ENCODE assay signal across 24 mouse cellular contexts in the genomic region with DNA sequence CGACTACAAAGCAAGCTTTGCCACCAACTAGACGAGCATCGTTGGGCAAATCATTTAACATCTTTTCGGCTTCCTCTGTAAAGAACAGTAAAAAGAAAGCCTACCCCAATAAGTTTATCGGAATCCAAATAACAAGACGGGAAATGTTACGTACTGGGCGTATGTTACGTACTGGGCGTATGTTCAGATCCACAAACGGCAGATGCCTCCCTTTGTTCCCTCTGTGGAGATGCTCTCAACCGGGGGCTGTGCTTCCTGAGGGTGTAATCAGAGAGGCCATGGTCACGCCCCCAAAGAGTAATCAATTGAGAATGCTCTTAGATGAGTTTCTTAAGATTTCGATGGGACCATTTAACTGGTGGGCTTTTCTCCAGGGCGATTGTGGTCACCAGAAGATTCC. TPM values are rescaled to one million over a fixed set of nuclear protein-coding genes. Genes with fewer than 3 reads are reported as not detected.
DNase-seq lines count a peak whose midpoint lies in the region; ATAC-seq lines count a peak whose summit lies in the region.
"Had no signal": no experiment of that assay in that cellular context is flagged by ENCODE, and none has a peak within 500 bp of the region (broad histone marks: within the 10 kb centered on the region; RNA-seq: fewer than 3 reads in every experiment).

No protein-coding gene starts in this region.

- peaks cover 19% of the 10 kb centered on the region for H3K4me1 ChIP-seq in embryonic facial prominence, embryonic 13.5 days
- H3K4me1 ChIP-seq in embryonic facial prominence, embryonic 10.5 days: peaks cover 14% of the 10 kb centered on the region
- peaks cover 24% of the 10 kb centered on the region for H3K4me1 ChIP-seq in embryonic facial prominence, embryonic 15.5 days
- no peaks in the 10 kb centered on the region for H3K4me1 ChIP-seq in forebrain, embryonic 10.5 days
- H3K4me1 ChIP-seq: forebrain, embryonic 12.5 days had no signal

- no peak for DNase-seq in embryonic facial prominence, embryonic 10.5 days (ENCODE audit: low spot score)
- peak; percentile 46 for DNase-seq in ES-CJ7 (ENCODE audit: low read depth, low spot score)
- DNase-seq in ZHBTc4 (ENCODE audit: low read depth, low spot score): peak; percentile 84
- DNase-seq in gastrocnemius, postnatal 25 days: no peak
- no peak for DNase-seq in forebrain, embryonic 10.5 days (ENCODE audit: extremely low spot score, low spot score)
- DNase-seq: adrenal gland, adult 2 months; adrenal gland, postnatal 10 days; adrenal gland, postnatal 25 days; B cell, adult 2 months; cerebellum, adult 11 months; cerebellum, adult 18-20 months; cerebellum, adult 8-10 months; cerebellum, adult 9-11 months; cerebellum, postnatal 14 days had no signal

- ATAC-seq in embryonic facial prominence, embryonic 13.5 days (ENCODE audit: insufficient number of reproducible peaks, insufficient read depth, low FRiP score, low TSS enrichment, low read depth): no peak
- ATAC-seq in embryonic facial prominence, embryonic 15.5 days (ENCODE audit: insufficient number of reproducible peaks, low FRiP score, low TSS enrichment, low read depth): no peak
- ATAC-seq: CD4-positive, CD25-positive, alpha-beta regulatory T cell, adult 4 months; forebrain, embryonic 14.5 days; forebrain, embryonic 16.5 days had no signal

- H3K4me3 ChIP-seq in embryonic facial prominence, embryonic 13.5 days: no peak overlapping the region
- no peak overlapping the region for H3K4me3 ChIP-seq in embryonic facial prominence, embryonic 10.5 days
- H3K4me3 ChIP-seq in embryonic facial prominence, embryonic 15.5 days (replicated peaks): no peak overlapping the region
- no peak overlapping the region for H3K4me3 ChIP-seq in forebrain, embryonic 10.5 days
- H3K4me3 ChIP-seq: forebrain, embryonic 12.5 days had no signal

- peak overlapping the region; percentile 4; the same call in 1 of the 2 replicates for H3K27ac ChIP-seq in embryonic facial prominence, embryonic 13.5 days
- H3K27ac ChIP-seq in embryonic facial prominence, embryonic 10.5 days (replicated peaks): no peak overlapping the region
- peak overlapping the region; percentile 9; the same call in 1 of the 2 replicates for H3K27ac ChIP-seq in embryonic facial prominence, embryonic 15.5 days (replicated peaks)
- H3K27ac ChIP-seq in forebrain, embryonic 10.5 days: no peak overlapping the region
- H3K27ac ChIP-seq: forebrain, embryonic 12.5 days had no signal

- 70% methylated on average over 15 of the region's 15 CpGs for WGBS in embryonic facial prominence, embryonic 13.5 days
- 80% methylated on average over 15 of the region's 15 CpGs for WGBS in embryonic facial prominence, embryonic 10.5 days
- 71% methylated on average over 15 of the region's 15 CpGs for WGBS in embryonic facial prominence, embryonic 15.5 days
- WGBS in forebrain, embryonic 10.5 days: 82% methylated on average over 15 of the region's 15 CpGs

- H3K9ac ChIP-seq in embryonic facial prominence, embryonic 13.5 days: no peak overlapping the region
- no peak overlapping the region for H3K9ac ChIP-seq in embryonic facial prominence, embryonic 15.5 days
- H3K9ac ChIP-seq: forebrain, embryonic 12.5 days had no signal

- no peaks in the 10 kb centered on the region for H3K9me3 ChIP-seq in embryonic facial prominence, embryonic 13.5 days
- no peaks in the 10 kb centered on the region for H3K9me3 ChIP-seq in embryonic facial prominence, embryonic 10.5 days
- no peaks in the 10 kb centered on the region for H3K9me3 ChIP-seq in embryonic facial prominence, embryonic 15.5 days (replicated peaks)
- H3K9me3 ChIP-seq in forebrain, embryonic 10.5 days: no peaks in the 10 kb centered on the region
- H3K9me3 ChIP-seq: forebrain, embryonic 12.5 days had no signal

- H3K36me3 ChIP-seq in embryonic facial prominence, embryonic 13.5 days: peaks cover 9% of the 10 kb centered on the region; the same call in 1 of the 2 replicates
- no peaks in the 10 kb centered on the region for H3K36me3 ChIP-seq in embryonic facial prominence, embryonic 10.5 days (replicated peaks)
- no peaks in the 10 kb centered on the region; the same call in 1 of the 2 replicates for H3K36me3 ChIP-seq in embryonic facial prominence, embryonic 15.5 days
- no peaks in the 10 kb centered on the region for H3K36me3 ChIP-seq in forebrain, embryonic 10.5 days (replicated peaks)
- H3K36me3 ChIP-seq: forebrain, embryonic 12.5 days had no signal

- H3K4me2 ChIP-seq in embryonic facial prominence, embryonic 13.5 days: no peak overlapping the region
- H3K4me2 ChIP-seq in embryonic facial prominence, embryonic 15.5 days (replicated peaks): no peak overlapping the region
- H3K4me2 ChIP-seq: forebrain, embryonic 12.5 days had no signal

- no peaks in the 10 kb centered on the region for H3K27me3 ChIP-seq in embryonic facial prominence, embryonic 13.5 days
- no peaks in the 10 kb centered on the region for H3K27me3 ChIP-seq in embryonic facial prominence, embryonic 10.5 days (replicated peaks; ENCODE audit: low read depth, poor library complexity, severe bottlenecking)
- no peaks in the 10 kb centered on the region for H3K27me3 ChIP-seq in embryonic facial prominence, embryonic 15.5 days
- H3K27me3 ChIP-seq in forebrain, embryonic 10.5 days (ENCODE audit: poor library complexity, severe bottlenecking): no peaks in the 10 kb centered on the region
- H3K27me3 ChIP-seq: CH12.LX; forebrain, embryonic 12.5 days had no signal

RNA-seq across cellular contexts. Expression of a gene that starts 11.9 kb away (rescaled TPM):
- polyA plus RNA-seq in embryonic facial prominence, embryonic 13.5 days (2015; fragmentation: Nextera tagmentation; extraction: Ambion mirVana): 8.2 and 9.6 TPM in 2 replicates
- 2.0 and 2.3 TPM in 2 replicates for polyA plus RNA-seq in embryonic facial prominence, embryonic 10.5 days (2016; fragmentation: Nextera tagmentation; extraction: Ambion mirVana)
- polyA plus RNA-seq in embryonic facial prominence, embryonic 15.5 days (2015; fragmentation: Nextera tagmentation; extraction: Ambion mirVana): 5.9 and 7.7 TPM in 2 replicates
- total RNA-seq in gastrocnemius, postnatal 25 days (2021): 10 to 100 TPM in 1 of 2 experiments, 1 to 10 TPM in 1; 8.2 to 10.8 TPM
- 1.2 and 1.4 TPM in 2 replicates for polyA plus RNA-seq in forebrain, embryonic 10.5 days (2016; fragmentation: Nextera tagmentation; extraction: Ambion mirVana)

RNA-seq across cellular contexts. Expression of a gene that starts 59.1 kb away (rescaled TPM):
- 0.39 TPM in 1 of 2 replicates, not detected in the other for polyA plus RNA-seq in embryonic facial prominence, embryonic 13.5 days (2015; fragmentation: Nextera tagmentation; extraction: Ambion mirVana)
- 0.17 and 0.18 TPM in 2 replicates for polyA plus RNA-seq in embryonic facial prominence, embryonic 10.5 days (2016; fragmentation: Nextera tagmentation; extraction: Ambion mirVana)
- polyA plus RNA-seq in embryonic facial prominence, embryonic 15.5 days (2015; fragmentation: Nextera tagmentation; extraction: Ambion mirVana): 0.47 and 0.53 TPM in 2 replicates
- total RNA-seq in gastrocnemius, postnatal 25 days (2021): not detected
- polyA plus RNA-seq in forebrain, embryonic 10.5 days (2016; fragmentation: Nextera tagmentation; extraction: Ambion mirVana): not detected in 2 replicates
- total RNA-seq: adrenal gland, postnatal 10 days; adrenal gland, postnatal 25 days; adrenal gland, postnatal 4 days; MEL had no signal
- polyA plus RNA-seq: adrenal gland, adult 2 months; CD4-positive, CD25-positive, alpha-beta regulatory T cell, adult 4 months; embryonic facial prominence, embryonic 11.5 days; forebrain, embryonic 12.5 days; forebrain, embryonic 14.5 days had no signal

Comparison
In these comparisons a context has a peak if more than half of its experiments do, and no peak if none do; other contexts are left out.
1. H3K27ac ChIP-seq: peak in embryonic facial prominence, embryonic 13.5 days (single experiment) and embryonic facial prominence, embryonic 15.5 days (single experiment); none in embryonic facial prominence, embryonic 10.5 days (single experiment) and forebrain, embryonic 10.5 days (single experiment).
2. DNase-seq: peak in ES-CJ7 (single experiment) and ZHBTc4 (single experiment); none in embryonic facial prominence, embryonic 10.5 days (single experiment), gastrocnemius, postnatal 25 days (single experiment) and forebrain, embryonic 10.5 days (single experiment).